Comparison of ENCODE assay signal across 8 mouse cellular contexts in the genomic region with DNA sequence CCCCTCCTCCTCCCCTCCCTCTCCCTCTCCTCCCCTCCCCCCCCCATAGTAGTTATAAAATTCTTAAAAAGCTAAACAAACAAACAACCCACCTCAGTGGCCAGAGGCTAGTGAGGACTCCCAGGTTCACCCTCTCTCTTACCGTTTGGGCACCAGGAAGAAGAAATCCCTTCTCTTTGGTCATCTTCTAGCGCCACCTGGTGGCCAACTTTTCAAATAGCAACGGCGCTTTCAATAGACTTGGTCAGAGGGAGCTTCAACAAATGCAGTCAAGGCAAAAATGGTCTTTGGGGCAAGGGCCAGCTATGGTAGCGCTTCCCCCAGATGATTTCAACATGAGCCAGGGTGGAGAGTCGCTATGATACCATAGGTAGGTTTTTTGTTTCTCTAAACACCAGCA. TPM values are rescaled to one million over a fixed set of nuclear protein-coding genes. Genes with fewer than 3 reads are reported as not detected.
A peak's percentile ranks its signal among the peaks of the same experiment; 100 is the strongest.
DNase-seq lines count a peak whose midpoint lies in the region; ATAC-seq lines count a peak whose summit lies in the region.

No protein-coding gene starts in this region.

- intact Hi-C loops in heart, postnatal 10 days (cut with DNase I): loop anchor here (1.0 to 5.0 kb wide), 4 partner anchors 46 to 201 kb away; no protein-coding TSS in a partner anchor
- intact Hi-C loops in left cerebral cortex, postnatal 10 days (cut with DNase I): loop anchor here (5.0 to 10.0 kb wide), 3 partner anchors 46 to 201 kb away; no protein-coding TSS in a partner anchor

- no peaks in the 10 kb centered on the region; the same call in 1 of the 2 replicates for H3K4me1 ChIP-seq in heart, embryonic 11.5 days (ENCODE audit: control insufficient read depth, insufficient read depth, low read length)
- H3K4me1 ChIP-seq in neural tube, embryonic 11.5 days (ENCODE audit: control insufficient read depth, insufficient read depth, low read length): no peaks in the 10 kb centered on the region

- no peaks in the 10 kb centered on the region for H3K36me3 ChIP-seq in heart, embryonic 11.5 days (ENCODE audit: control insufficient read depth, insufficient read depth, low read length)
- H3K36me3 ChIP-seq in neural tube, embryonic 11.5 days (ENCODE audit: control insufficient read depth, insufficient read depth, low read length): no peaks in the 10 kb centered on the region

- ATAC-seq in heart, embryonic 11.5 days (replicated peaks; ENCODE audit: insufficient number of reproducible peaks, low FRiP score, low TSS enrichment): no peak
- ATAC-seq in neural tube, embryonic 11.5 days (ENCODE audit: insufficient read depth, low FRiP score, low TSS enrichment): no peak

- H3K27ac ChIP-seq in heart, embryonic 11.5 days (ENCODE audit: low read depth, low read length): no peak overlapping the region
- no peak overlapping the region for H3K27ac ChIP-seq in neural tube, embryonic 11.5 days (ENCODE audit: low read depth, low read length)

- no peak overlapping the region for H3K4me3 ChIP-seq in heart, embryonic 11.5 days (ENCODE audit: low read depth, low read length)
- H3K4me3 ChIP-seq in neural tube, embryonic 11.5 days (ENCODE audit: low read depth, low read length): no peak overlapping the region

- no peak overlapping the region for H3K9ac ChIP-seq in heart, embryonic 11.5 days (ENCODE audit: low read depth, low read length)
- H3K9ac ChIP-seq in neural tube, embryonic 11.5 days (ENCODE audit: low read length): no peak overlapping the region

- WGBS in heart, embryonic 11.5 days (ENCODE audit: insufficient replicate concordance): 5% methylated on average over 6 of the region's 6 CpGs
- WGBS in neural tube, embryonic 11.5 days: 3% methylated on average over 6 of the region's 6 CpGs

- peak; percentile 74 to 92 for DNase-seq in heart, adult 18-20 months
- peak; percentile 68 for DNase-seq in adrenal gland, adult 8-10 months
- DNase-seq in embryo, embryonic 10.5 days (ENCODE audit: low spot score): peak; percentile 95
- peak; percentile 84 to 93 for DNase-seq in heart, postnatal 10 days
- peak; percentile 70 to 85 for DNase-seq in left cerebral cortex, postnatal 10 days (ENCODE audit: extremely low spot score in 1 of 2, low spot score in 2 of 2)
- peak; percentile 80 for DNase-seq in neural tube, embryonic 11.5 days (ENCODE audit: low spot score)
- DNase-seq in testis, postnatal 10 days (ENCODE audit: low spot score): peak; percentile 93

- H3K4me2 ChIP-seq in heart, embryonic 11.5 days: no peak overlapping the region
- no peak overlapping the region for H3K4me2 ChIP-seq in neural tube, embryonic 11.5 days (ENCODE audit: low read depth)

- no peaks in the 10 kb centered on the region for H3K9me3 ChIP-seq in heart, embryonic 11.5 days (replicated peaks; ENCODE audit: control insufficient read depth, low read length)
- no peaks in the 10 kb centered on the region for H3K9me3 ChIP-seq in neural tube, embryonic 11.5 days (ENCODE audit: control insufficient read depth, low read length)

- no peaks in the 10 kb centered on the region for H3K27me3 ChIP-seq in heart, embryonic 11.5 days (ENCODE audit: control insufficient read depth, insufficient read depth, low read length)
- H3K27me3 ChIP-seq in neural tube, embryonic 11.5 days (ENCODE audit: control insufficient read depth, insufficient read depth, low read length): no peaks in the 10 kb centered on the region

RNA-seq across cellular contexts. Expression of a gene that starts 17.5 kb away (rescaled TPM):
- total RNA-seq in heart, adult 18-20 months (2021): 1,000 to 10,000 TPM; 1,073 to 1,213 TPM
- 346 and 407 TPM in 2 replicates for polyA plus RNA-seq in heart, embryonic 11.5 days (2014; fragmentation: Nextera tagmentation; extraction: Ambion mirVana)
- total RNA-seq in adrenal gland, adult 8-10 months (2022): 100 to 1,000 TPM; 419 to 502 (median 469) TPM
- total RNA-seq in heart, postnatal 10 days (2021): 100 to 1,000 TPM; 861 to 884 TPM
- total RNA-seq in left cerebral cortex, postnatal 10 days (2021): 100 to 1,000 TPM; 588 to 615 TPM
- 211 and 220 TPM in 2 replicates for polyA plus RNA-seq in neural tube, embryonic 11.5 days (2014; fragmentation: Nextera tagmentation; extraction: Ambion mirVana)

RNA-seq across cellular contexts. Expression of a gene that starts 53.1 kb away (rescaled TPM):
- total RNA-seq in heart, adult 18-20 months (2021): 10 to 100 TPM; 69.2 to 74.4 TPM
- polyA plus RNA-seq in heart, embryonic 11.5 days (2014; fragmentation: Nextera tagmentation; extraction: Ambion mirVana): 211 and 244 TPM in 2 replicates
- 100 to 1,000 TPM; 147 to 165 (median 157) TPM for total RNA-seq in adrenal gland, adult 8-10 months (2022)
- total RNA-seq in heart, postnatal 10 days (2021): 100 to 1,000 TPM; 111 to 117 TPM
- total RNA-seq in left cerebral cortex, postnatal 10 days (2021): 10 to 100 TPM; 72.4 to 74.2 TPM
- polyA plus RNA-seq in neural tube, embryonic 11.5 days (2014; fragmentation: Nextera tagmentation; extraction: Ambion mirVana): 185 and 187 TPM in 2 replicates
